Mouse (Mus musculus): ENCODE data around the gene Tysnd1. TPM values are rescaled to one million over a fixed set of nuclear protein-coding genes. Genes with fewer than 3 reads are reported as not detected.

The Tysnd1 gene
- polyA plus RNA-seq, 1 experiment from 2014 or later, result 19.2 TPM

DNA sequence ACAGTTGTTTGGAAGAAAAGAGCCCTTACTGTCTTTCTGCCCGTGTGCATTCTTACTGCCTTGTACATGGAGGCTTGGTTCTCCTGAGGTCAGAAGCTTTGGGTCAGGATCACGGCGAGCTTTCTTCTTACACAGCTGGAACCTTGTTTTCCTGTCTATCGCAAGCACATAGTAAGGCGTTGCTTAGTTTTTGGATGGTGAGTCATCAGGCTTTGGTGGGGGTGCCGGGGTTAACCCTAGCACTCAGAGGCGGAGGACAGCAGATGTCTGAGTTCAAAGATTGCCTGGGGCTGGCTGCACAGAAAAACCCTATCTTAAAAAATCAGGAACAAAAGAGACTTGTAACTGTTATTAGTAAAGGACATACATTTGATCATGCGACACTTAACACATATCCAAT, 33.4 kb upstream of the Tysnd1 start:
- Histone ChIP-seq H3K36me3 (peaks cover 74% of the 10 kb centered on the region), H3K27me3 (replicated peaks) (no peaks in the 10 kb centered on the region), H3K4me1 (peaks cover 9% of the 10 kb centered on the region; the same call in 1 of the 2 replicates), H3K9ac (no peak overlapping the region), H3K9me3 (no peaks in the 10 kb centered on the region), H3K27ac (replicated peaks) (no peak overlapping the region), H3K4me3 (no peak overlapping the region), H3K4me2 (no peak overlapping the region)
- WGBS, result 69% methylated on average over 8 of the region's 8 CpGs
- no peak for ATAC-seq (ENCODE audit: extremely low read depth, insufficient number of reproducible peaks, low FRiP score, low TSS enrichment)

- Histone ChIP-seq H3K27me3 (replicated peaks) (no peaks in the 10 kb centered on the region), H3K9ac (no peak overlapping the region), H3K4me2 (no peak overlapping the region), H3K4me1 (peaks cover 9% of the 10 kb centered on the region; the same call in 1 of the 2 replicates), H3K27ac (replicated peaks) (no peak overlapping the region), H3K36me3 (peaks cover 80% of the 10 kb centered on the region), H3K4me3 (no peak overlapping the region), H3K9me3 (no peaks in the 10 kb centered on the region)
- 55% methylated on average over 10 of the region's 10 CpGs for WGBS
- ATAC-seq (ENCODE audit: extremely low read depth, insufficient number of reproducible peaks, low FRiP score, low TSS enrichment), result no peak
Measured at GRCm38 (mm10) chr10:61662391-61662988, 32.8 kb upstream of the Tysnd1 start.

DNA sequence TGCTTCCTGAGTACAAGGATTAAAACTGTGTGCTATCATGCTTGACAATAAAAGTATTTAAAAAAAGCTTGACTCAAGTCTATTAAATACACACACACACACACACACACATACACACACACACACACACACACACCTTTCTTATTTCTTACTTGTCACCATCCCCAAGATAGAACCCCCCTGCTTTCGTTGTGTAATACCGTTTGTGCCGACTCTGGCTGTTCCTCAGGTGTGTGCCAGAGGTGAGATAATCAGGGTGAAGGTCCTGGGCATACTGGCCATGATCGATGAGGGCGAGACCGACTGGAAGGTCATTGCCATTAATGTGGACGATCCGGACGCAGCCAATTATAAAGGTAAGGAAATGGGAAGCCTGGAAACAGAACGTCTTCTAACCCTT, 30.2 kb upstream of the Tysnd1 start:
- Histone ChIP-seq H3K4me2 (no peak overlapping the region), H3K9ac (no peak overlapping the region), H3K9me3 (no peaks in the 10 kb centered on the region), H3K36me3 (peaks cover 97% of the 10 kb centered on the region), H3K27me3 (replicated peaks) (no peaks in the 10 kb centered on the region), H3K4me3 (no peak overlapping the region), H3K4me1 (peaks cover 9% of the 10 kb centered on the region; the same call in 1 of the 2 replicates), H3K27ac (replicated peaks) (no peak overlapping the region)
- ATAC-seq (ENCODE audit: extremely low read depth, insufficient number of reproducible peaks, low FRiP score, low TSS enrichment), result no peak
- 93% methylated on average over 10 of the region's 10 CpGs for WGBS

DNA sequence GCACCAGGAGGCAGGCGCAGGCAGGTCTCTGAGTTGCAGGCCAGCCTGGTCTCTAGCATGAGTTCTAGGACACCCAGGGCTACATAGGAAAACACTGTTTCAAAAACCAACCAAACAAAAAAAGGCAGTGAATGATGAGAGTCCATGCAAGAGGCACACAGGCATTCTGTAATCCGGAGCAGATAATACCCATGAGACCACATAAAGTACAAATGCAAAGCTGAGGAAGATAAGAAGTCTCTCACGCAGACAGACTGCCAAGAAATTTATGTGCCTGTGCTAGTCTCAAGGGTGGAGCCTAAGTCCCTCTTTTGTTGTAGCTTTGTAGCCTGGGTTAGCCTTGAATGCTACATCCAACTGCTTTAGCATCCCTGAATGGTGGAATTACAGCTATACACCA, 29.7 kb upstream of the Tysnd1 start:
- no peak overlapping the region for H3K9ac ChIP-seq
- no peak overlapping the region for H3K4me2 ChIP-seq
- H3K27ac ChIP-seq (replicated peaks), result no peak overlapping the region
- peaks cover 9% of the 10 kb centered on the region; the same call in 1 of the 2 replicates for H3K4me1 ChIP-seq
- no peaks in the 10 kb centered on the region for H3K9me3 ChIP-seq
- H3K27me3 ChIP-seq (replicated peaks), result no peaks in the 10 kb centered on the region
- ATAC-seq (ENCODE audit: extremely low read depth, insufficient number of reproducible peaks, low FRiP score, low TSS enrichment), result no peak
- peaks cover 97% of the 10 kb centered on the region for H3K36me3 ChIP-seq
- no peak overlapping the region for H3K4me3 ChIP-seq
- 71% methylated on average over 3 of the region's 3 CpGs for WGBS

DNA sequence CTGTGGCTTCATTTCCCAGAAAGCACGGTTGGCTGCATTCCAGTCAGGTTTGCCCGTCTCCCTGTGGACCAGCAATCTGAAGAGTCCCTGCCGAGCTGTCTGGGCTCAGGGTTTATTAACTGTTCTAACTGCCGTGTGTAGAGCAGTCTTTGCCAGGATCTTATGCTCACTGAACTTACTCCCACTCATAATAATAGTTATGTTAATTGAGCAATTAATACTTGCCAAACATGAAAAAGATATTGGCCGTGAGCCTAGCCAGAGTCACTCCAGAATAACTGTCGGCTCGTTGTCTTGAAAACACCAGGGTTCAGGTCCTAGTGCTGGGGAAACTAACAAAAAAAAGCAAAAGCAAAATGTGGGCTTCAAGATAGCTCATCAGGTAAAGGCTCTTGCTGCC, 26.0 kb upstream of the Tysnd1 start:
- Histone ChIP-seq H3K4me2 (no peak overlapping the region), H3K27me3 (replicated peaks) (no peaks in the 10 kb centered on the region), H3K9me3 (no peaks in the 10 kb centered on the region; the same call in 1 of the 2 replicates), H3K27ac (replicated peaks) (no peak overlapping the region), H3K36me3 (peaks cover 97% of the 10 kb centered on the region), H3K4me3 (no peak overlapping the region), H3K4me1 (no peaks in the 10 kb centered on the region), H3K9ac (no peak overlapping the region)
- WGBS, result 85% methylated on average over 7 of the region's 7 CpGs
- no peak for ATAC-seq (ENCODE audit: extremely low read depth, insufficient number of reproducible peaks, low FRiP score, low TSS enrichment)

GRCm38 (mm10) chr10:61669896-61670295, 25.4 kb upstream of the Tysnd1 start:
- Histone ChIP-seq H3K27ac (replicated peaks) (no peak overlapping the region), H3K4me2 (no peak overlapping the region), H3K4me3 (no peak overlapping the region), H3K9ac (no peak overlapping the region), H3K4me1 (no peaks in the 10 kb centered on the region), H3K36me3 (peaks cover 97% of the 10 kb centered on the region), H3K9me3 (no peaks in the 10 kb centered on the region; the same call in 1 of the 2 replicates), H3K27me3 (replicated peaks) (no peaks in the 10 kb centered on the region)
- no peak for ATAC-seq (ENCODE audit: extremely low read depth, insufficient number of reproducible peaks, low FRiP score, low TSS enrichment)

GRCm38 (mm10) chr10:61670758-61671157, 24.6 kb upstream of the Tysnd1 start:
- H3K9ac ChIP-seq, result no peak overlapping the region
- no peaks in the 10 kb centered on the region for H3K27me3 ChIP-seq (replicated peaks)
- no peak overlapping the region for H3K27ac ChIP-seq (replicated peaks)
- no peak for ATAC-seq (ENCODE audit: extremely low read depth, insufficient number of reproducible peaks, low FRiP score, low TSS enrichment)
- no peaks in the 10 kb centered on the region; the same call in 1 of the 2 replicates for H3K9me3 ChIP-seq
- no peak overlapping the region for H3K4me2 ChIP-seq
- H3K4me3 ChIP-seq, result no peak overlapping the region
- H3K4me1 ChIP-seq, result no peaks in the 10 kb centered on the region
- H3K36me3 ChIP-seq, result peaks cover 94% of the 10 kb centered on the region
- 97% methylated on average over 3 of the region's 3 CpGs for WGBS

- no peak overlapping the region for H3K4me2 ChIP-seq
- no peak overlapping the region for H3K9ac ChIP-seq
- H3K27ac ChIP-seq (replicated peaks), result no peak overlapping the region
- no peak for ATAC-seq (ENCODE audit: extremely low read depth, insufficient number of reproducible peaks, low FRiP score, low TSS enrichment)
- H3K9me3 ChIP-seq, result no peaks in the 10 kb centered on the region; the same call in 1 of the 2 replicates
- peaks cover 47% of the 10 kb centered on the region for H3K36me3 ChIP-seq
- no peaks in the 10 kb centered on the region for H3K27me3 ChIP-seq (replicated peaks)
- WGBS, result 68% methylated on average over 3 of the region's 3 CpGs
- peaks cover 8% of the 10 kb centered on the region for H3K4me1 ChIP-seq
- H3K4me3 ChIP-seq, result no peak overlapping the region
Measured at GRCm38 (mm10) chr10:61675935-61676334, 19.4 kb upstream of the Tysnd1 start.

- Histone ChIP-seq H3K9me3 (no peaks in the 10 kb centered on the region), H3K9ac (peak overlapping the region; percentile 94), H3K36me3 (peaks cover 20% of the 10 kb centered on the region), H3K4me2 (peak overlapping the region; percentile 81), H3K27ac (replicated peaks) (peak overlapping the region; percentile 89), H3K27me3 (replicated peaks) (no peaks in the 10 kb centered on the region), H3K4me3 (peak overlapping the region; percentile 84), H3K4me1 (peaks cover 29% of the 10 kb centered on the region)
- WGBS, result 37% methylated on average over 9 of the region's 9 CpGs
- ATAC-seq (ENCODE audit: extremely low read depth, insufficient number of reproducible peaks, low FRiP score, low TSS enrichment), result no peak
Measured at GRCm38 (mm10) chr10:61679545-61679944, 15.8 kb upstream of the Tysnd1 start.

DNA sequence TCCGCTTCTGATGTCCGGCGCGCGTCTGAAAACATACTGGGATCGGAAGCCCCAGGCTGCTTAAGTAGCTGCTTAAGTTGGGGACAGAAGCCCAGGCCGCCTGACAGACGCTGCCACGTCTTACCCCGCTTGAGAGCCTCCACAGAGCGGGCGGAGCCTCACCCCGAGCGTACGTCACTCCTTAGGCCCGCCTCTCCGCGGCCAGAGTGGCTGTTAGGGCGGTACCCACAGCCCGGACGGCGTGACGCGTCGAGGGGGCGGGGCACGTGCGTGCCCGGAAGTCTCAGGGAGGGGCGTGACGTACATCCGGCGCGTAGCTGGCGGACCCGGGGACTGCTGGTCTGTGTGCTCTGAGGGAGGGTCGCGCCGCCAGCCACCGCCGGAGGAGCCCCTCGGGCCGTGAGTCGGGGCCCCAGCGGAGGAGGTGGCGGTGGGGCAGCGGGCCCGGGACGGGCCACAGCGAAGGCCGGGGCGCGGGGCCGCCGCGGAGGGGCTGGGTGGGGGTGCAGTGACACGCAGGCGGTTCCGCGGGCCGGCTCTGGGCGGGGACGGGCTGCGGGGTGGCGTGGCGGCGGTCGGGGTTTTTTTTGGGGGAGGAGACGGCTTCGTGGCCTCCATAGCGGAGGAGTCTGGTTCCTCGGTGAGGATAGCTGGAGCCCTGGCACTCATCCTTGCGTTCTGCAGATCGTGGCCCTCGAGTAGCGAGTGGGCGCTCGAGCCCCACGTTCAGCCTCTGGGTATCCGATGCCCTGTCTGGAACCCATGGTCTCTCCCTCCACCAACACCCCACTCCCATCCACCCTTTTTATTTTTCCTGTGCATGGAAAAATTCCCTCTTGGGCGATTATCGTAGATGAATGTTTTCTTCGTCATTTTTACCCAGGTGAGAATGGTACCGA, 15.1 kb upstream of the Tysnd1 start, which contains the start of gene Sar1a:
Gene Sar1a, plus strand, starts transcription at position 285 of the 899 bp plus-strand sequence.
- Histone ChIP-seq H3K27me3 (replicated peaks) (no peaks in the 10 kb centered on the region), H3K36me3 (peaks cover 20% of the 10 kb centered on the region), H3K4me1 (peaks cover 29% of the 10 kb centered on the region), H3K9me3 (no peaks in the 10 kb centered on the region), H3K27ac (replicated peaks) (peak within 1 kb of the TSS; percentile 89), H3K4me2 (peak within 1 kb of the TSS; percentile 93), H3K9ac (peak within 1 kb of the TSS; percentile 94), H3K4me3 (peak within 1 kb of the TSS; percentile 84)
- WGBS, result under 1% methylated on average over 64 of the region's 84 CpGs
- ATAC-seq (ENCODE audit: extremely low read depth, insufficient number of reproducible peaks, low FRiP score, low TSS enrichment), result peak; percentile 100

DNA sequence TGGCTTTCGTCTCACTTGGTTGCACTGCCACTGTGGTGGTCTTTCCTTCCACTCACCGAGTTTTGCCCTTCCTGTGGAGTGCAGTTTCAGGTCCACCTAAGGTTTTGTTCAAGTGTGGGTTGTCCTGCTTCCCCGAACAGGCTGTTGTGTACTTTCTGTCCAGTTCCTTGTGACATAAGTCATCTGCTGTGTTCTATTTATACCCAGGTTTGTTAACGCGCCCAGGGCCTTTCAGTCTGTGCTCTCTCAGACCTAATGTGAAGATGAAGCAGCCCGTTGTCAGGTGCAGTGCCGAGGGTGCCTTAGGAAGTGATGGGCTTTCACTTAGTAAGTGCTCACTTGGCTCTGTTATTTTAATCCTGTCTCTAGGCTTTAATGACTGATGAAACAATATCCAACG, 5.9 kb upstream of the Tysnd1 start:
- Histone ChIP-seq H3K4me2 (no peak overlapping the region), H3K9me3 (no peaks in the 10 kb centered on the region), H3K36me3 (peaks cover 94% of the 10 kb centered on the region), H3K27ac (replicated peaks) (no peak overlapping the region), H3K4me1 (peaks cover 3% of the 10 kb centered on the region; the same call in 1 of the 2 replicates), H3K9ac (no peak overlapping the region), H3K4me3 (no peak overlapping the region), H3K27me3 (replicated peaks) (no peaks in the 10 kb centered on the region)
- 67% methylated on average over 8 of the region's 8 CpGs for WGBS
- no peak for ATAC-seq (ENCODE audit: extremely low read depth, insufficient number of reproducible peaks, low FRiP score, low TSS enrichment)

Measured in heart, embryonic 13.5 days (tissue).